Mouse (Mus musculus): ENCODE data around the gene Doc2g.

- TF ChIP-seq EP300 (IDR thresholded peaks at IDR 0.05; ENCODE audit: low read depth) (no peak), CTCF (IDR thresholded peaks at IDR 0.05; ENCODE audit: low read depth) (no peak)
These were observed 1.2 kb downstream of the Doc2g start for GRCm38 (mm10) chr19:4004331-4004730.

Measured in liver, embryonic 14.5 days (tissue).